Mouse (Mus musculus): ENCODE measurements around the gene Ctnnd2.

- TF ChIP-seq GATA1 (IDR thresholded peaks at IDR 0.05; ENCODE audit: borderline replicate concordance, low read length) (no peak), FLI1 (IDR thresholded peaks at IDR 0.05; ENCODE audit: low read length) (no peak)
These were observed 369.1 kb downstream of the Ctnnd2 start for GRCm38 (mm10) chr15:30541459-30541858.
